Mouse (Mus musculus) frontal cortex, postnatal 14 days (tissue): ENCODE results near the gene Vav2.
A peak's percentile ranks its signal among the peaks of the same experiment; 100 is the strongest.

Experiments used
- DNase-seq, 2 experiments: peaks; one replicate each; pipeline ENCODE4 v3.0.0; 2022; ENCODE audit warnings: low spot score in 2 of 2

The Vav2 gene

DNA sequence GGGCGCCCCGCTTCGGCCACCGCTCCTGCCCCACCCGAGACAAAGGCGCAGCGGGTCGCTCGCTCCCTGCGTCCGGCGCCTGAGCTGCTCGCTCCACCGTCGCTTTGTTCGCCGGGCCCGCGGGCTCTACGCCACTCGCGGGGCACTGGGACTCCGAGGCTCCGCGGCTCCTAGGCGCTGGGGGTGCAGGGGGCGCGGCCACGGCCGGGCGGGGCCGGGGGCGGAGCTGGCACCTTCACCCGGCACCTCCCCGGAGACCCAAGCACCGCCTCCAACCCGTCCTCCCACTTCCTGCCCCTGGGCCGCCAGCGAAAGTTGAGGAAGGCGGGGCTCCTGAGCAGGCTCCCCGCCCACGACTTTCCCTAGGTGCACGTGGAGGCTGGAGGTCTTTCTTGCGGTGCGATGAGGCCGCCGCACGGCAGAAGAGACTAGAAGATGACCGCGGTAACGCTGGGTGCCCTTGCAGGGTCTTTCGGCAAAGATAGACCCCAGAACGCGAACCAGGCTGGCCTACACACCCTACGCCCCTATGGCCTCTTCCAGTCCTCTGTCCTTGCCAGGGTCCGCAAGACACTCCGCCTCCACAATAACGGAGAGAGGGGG, at the start of gene Vav2:
TSS of gene Vav2 (minus strand) at position 179 of the 603 bp plus-strand sequence.
- peak; percentile 69 to 75 for DNase-seq

DNA sequence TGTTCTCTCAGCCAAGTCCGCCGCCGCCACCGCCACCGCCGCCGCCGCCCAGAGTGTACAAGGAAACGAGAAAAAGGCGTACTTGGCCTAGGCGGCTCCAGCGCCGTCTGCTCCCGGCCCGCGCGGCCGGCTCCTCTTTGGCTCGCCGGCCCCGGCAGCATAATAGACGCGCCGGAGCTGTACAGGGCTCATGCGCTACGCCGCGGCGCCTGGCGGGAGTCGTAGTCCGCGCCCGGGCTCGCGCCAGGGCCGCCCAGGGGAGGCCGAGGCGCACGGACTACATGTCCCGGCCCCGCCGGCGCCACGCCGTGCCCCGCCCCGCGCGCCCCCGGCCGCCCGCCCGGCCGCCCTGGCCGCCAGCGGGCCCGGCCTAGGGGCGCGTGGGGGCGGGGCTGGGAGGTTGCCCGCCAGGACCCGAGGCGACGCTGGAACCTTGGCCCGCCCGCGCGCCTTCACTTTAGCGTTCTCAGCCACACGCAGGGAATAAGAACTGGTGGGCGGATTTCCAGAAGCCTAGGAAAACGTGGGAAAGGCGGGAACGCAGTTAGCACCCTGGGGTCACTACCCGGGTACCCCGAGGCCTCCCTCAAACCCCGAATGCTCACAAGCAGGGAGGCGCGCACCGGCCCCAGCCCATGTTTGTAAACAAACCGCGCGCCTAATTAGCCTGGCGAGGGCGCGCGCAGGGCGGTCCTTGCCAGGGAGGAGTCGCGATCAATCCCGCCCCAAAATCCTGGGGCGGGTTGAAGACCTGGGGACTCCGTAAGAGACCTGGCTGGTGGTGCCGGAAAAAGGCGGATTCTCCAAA, 48.9 kb upstream of the Vav2 start:
- peak; percentile 84 to 86 for DNase-seq

DNA sequence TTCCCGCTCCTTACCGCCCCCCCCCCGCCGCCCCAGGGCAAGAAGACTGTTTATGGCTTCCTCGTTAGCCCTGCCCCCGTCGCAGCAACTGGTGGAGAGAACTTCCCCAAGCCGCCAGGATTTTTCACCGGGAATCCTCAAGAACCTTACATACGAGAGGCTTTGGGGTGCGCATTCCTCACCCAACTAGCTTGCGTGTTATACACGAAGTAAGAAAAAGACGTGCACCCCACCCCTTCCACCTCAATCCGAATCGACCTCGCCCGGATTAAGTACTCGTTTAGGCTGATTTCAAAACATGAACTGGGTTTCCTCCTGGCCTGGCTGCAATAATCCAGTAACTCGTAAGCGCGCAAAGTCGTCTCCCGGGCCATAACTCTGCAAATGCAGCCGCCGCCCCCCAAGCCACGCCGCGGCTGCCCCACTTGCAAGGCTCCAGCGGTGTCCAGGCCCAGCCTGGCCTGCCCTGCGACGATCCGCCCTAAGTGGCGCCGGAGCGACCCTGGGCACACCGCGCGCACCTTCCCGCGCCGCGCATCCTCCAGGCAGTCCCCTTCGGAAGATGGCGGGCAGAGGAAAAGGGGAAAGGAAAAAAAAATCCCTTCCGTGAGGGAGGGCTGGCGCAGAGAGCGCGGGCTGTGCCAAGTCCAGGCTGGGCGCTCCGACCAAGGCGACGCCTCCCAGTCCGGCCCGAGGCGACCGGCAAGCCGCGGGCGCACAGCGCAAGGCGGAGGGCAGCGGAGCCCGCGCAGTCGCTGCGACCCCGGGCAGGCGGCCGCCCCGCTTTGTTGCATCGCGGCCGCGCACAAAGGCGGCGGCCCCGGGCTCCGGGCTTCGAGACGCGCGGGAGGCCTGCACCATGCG, 48.0 kb upstream of the Vav2 start:
- DNase-seq = peak in 1 of 2 experiments; percentile 24

DNA sequence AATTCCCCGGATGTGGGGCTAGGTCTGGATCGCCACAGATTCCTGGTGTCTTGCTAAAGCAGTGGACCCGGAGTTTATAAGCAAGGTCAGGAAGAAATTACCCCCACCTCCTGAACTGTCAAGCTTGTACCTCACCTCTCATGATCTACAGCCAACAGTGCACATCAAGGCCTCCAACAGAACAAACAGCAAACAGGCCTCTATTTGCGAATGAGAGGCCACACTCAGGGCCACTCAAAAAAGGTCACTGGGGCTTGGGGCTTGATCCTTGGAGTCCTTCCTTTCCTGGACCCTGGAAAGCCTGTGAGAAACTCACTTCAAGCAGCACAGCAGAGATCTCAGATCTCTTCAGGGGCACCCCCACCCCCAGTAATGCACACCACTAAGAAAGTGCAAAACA, 47.1 kb upstream of the Vav2 start:
- no peak for DNase-seq

DNA sequence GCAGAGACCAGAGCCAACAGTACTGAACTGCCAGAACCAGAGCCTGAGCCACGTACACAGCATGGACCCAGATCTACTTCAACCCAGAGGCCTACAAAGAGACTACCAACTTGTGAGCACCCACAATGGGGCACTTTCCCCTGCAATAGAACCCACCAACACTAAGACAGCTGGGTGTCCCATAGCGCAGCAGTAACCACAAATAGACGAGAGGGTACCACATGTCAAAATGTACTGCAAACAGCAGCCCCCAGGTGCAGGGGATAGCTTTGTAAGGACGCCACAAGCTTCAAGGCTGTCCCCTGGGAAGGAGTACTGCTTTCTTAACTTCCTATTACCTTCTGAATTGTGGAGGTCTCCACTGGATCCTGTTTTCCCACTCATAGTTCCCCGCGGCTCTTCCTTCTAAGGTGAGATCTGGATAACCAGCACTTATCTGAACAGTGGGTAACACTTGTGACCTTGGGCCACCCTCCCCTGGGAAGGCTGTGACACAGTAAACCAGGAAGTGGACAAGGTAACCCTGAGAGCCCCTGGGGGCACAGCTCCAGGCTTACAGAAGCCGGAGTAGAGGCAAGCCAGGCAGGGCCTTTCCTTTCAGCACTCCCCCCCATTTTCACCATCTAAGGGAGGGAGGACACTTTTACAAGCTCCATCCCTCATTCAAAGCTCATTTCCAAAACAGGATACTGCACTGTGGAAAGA, 46.4 kb upstream of the Vav2 start:
- DNase-seq = no peak

DNA sequence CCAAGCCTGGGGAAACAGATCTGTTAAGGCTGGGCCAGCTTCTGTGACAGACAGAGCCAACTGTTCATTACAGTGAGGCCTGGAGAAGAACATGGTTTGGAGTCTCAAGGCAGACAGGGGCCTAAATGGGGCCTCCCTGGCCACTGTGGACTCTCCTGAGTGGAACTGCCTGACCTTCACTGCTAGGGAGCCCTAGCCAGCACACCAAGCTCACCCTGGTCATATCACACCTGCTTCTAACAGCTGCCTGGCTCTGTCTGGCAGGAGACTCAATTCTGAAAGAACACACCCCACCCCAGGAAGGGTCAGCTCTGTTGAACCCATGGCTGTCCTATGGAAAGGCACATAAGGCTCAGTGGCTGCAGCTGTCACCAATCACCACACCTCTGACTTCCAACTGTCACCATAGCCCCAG, 44.3 kb upstream of the Vav2 start:
- DNase-seq = no peak

DNA sequence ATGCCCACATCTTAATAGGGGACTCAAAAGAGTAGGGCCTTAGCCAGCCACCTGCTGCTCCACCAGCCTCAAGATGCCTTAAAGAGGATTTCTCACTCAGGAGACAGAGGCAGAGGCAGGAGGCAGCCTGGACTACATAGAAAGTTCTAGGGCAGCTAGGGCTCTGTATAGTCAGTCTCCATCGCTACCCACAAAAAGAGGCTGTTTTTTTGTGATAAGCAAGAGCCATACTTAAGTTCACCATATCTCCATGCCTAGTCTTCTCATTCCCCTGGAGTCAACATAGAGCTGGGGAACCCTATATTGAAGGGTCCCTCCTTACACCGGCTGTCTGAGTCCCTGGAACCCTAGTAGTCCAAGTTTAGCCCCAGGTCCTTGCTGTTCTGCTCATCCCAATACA, 43.7 kb upstream of the Vav2 start:
- DNase-seq = no peak

DNA sequence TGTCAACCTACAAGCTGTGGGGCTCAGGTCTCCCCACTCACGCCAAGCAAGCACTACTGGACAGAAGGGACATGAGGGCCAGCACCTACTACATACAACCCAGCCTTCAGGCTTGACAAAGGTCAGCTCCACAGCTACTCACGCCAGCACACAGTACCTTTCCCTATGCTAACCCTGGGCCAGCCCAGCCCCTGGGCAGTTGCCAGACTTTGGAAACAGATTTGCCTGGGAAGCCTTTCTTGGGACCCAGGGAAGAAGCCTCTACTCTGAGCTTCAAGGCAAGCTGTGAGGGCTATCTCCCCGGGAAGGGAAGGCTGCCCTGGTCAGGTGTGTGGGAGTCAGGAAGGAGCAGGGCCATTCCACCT, 43.1 kb upstream of the Vav2 start:
- no peak for DNase-seq

DNA sequence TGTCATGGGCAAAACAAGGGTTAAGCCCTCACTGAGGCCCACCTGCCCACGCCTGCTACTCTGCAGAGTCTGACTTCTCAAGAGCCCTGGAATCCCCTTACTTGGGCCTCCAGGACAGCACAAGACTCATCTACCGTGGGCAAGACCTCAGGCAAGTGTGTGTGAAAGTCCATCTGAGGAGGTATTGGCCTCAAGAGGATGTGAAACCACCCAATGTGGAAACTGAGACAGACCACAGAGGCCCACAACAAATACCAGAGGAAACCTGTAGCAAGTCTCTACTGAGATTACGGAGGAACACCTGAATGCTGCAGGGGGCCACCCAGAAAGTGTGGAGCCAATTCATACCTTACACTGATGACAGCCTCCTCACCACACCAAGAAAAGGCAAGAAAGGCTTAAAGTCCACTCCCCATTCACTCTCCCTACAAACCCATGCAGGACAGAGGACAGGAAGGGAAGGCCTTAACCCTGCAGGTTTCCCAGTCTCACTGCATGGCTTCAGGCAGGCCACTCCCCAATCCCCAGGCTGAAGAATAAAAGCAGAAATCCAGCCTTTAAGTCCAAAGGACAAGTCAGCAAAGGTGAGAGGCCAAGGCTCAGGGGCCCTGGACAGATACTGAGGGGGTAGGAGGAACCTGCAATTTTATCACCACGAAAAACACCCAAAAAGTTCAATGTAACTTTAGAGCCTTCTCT, 42.6 kb upstream of the Vav2 start:
- no peak for DNase-seq

DNA sequence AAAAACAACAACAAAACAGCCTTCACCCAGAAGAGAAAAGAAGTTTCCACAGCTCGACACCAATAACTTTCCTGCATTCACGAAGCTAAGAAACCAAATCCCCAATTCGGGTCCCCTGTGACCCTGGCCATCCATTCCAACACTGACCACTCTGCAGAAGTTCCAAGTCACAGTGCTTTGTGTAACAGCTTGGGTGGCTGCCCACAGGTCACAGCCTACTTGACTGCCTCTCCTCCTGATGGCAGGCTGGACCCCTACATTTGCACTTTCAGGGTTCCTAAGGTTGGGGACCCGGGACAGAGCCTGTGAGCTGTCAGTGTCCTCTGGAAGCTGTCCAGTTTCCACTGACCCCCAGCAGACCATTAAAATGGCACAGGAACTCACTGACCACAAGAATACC, 36.1 kb upstream of the Vav2 start:
- DNase-seq = no peak

DNA sequence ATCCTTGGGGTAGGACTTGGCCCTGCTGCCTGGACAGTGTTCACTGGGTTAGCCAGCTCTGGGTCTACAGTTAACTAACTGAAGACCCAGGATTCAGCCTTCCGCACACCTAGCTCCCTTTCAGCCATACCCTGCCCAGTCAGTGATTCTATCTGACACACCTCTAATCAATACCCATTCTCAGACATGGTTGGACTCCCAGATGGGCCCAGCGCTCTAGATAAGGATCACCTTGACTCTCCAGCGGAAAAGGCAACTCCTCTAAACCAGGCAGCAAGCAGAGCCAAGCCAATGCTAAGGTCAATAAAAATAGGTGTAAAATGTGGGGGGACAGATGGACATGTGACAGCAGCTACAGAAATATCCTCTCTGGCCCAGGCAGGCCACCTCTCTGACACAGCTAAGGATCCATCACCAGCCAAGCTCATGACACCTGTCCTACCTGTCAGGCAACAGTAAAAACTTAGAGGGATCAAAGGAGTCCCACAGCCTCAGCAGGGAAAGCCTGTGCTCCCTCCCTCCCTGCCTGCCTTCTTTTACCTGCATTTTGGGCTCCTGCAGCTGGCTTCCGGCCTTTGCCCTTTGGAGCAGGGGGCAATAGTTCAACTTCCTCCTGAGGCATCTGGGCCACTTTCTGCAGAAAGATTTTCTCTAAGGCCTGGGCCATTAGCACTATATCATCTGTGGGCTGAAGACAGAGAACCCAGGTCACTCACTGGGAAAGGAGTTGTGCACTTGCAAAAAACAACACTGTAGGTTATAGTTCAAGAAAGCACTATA, 35.2 kb upstream of the Vav2 start:
- no peak for DNase-seq

DNA sequence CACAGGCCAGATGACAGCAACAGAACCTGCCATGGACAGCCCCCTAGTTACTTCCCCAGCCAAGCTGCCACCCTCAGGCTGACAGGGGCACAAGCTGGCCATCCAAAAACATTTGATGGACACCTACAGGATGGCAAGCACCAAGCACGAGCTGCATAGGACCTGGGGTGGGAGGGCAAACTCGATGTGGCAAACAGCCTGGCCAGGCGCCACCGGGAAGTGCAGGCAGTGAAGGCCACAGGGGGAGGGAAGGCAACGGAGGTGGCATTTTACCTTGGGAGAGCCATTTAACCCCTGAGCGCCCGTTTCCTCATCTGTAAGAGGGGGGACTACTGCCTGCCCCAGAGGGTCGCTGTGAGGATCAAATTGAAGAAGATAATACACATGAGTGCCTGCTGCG, 33.8 kb upstream of the Vav2 start:
- DNase-seq = no peak

DNA sequence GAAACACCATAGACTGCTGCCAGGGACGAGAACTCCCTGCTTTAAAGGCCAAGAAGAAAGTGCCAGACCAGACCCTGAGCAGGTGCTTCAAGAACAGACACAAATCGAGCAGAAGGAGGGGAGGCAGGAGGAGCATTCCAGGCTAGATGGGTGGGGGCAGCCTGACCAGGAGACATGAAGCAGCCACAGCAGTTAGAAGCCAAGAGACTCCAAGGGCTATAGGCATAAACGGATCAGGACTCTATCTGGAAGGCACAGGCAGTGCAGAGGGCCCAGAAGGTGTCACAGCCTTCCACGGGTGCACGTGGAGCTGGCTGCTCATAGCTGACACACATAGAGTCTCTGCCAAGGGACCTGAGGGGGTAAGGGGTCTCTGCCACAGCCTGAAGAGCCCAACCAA, 33.3 kb upstream of the Vav2 start:
- DNase-seq = no peak

DNA sequence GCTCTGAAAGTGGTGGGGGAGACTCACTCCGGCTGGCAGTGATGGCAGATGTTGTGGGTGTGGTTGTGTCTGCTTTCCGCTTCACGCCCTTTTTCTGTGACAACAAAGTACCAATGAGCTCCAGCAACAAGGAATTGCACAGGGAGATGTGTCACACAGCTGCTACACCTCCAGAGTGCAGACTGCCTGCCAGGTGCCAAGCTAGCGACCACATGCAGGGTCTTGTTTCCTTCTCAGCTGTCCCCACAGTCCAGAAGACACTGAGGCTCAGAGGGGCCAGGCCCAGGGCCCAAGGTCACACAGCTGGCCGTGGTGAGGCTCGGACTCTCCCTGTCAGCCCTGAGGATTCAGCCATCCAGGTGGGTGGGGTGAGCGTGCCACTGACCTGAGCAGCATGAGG, 32.9 kb upstream of the Vav2 start:
- no peak for DNase-seq

DNA sequence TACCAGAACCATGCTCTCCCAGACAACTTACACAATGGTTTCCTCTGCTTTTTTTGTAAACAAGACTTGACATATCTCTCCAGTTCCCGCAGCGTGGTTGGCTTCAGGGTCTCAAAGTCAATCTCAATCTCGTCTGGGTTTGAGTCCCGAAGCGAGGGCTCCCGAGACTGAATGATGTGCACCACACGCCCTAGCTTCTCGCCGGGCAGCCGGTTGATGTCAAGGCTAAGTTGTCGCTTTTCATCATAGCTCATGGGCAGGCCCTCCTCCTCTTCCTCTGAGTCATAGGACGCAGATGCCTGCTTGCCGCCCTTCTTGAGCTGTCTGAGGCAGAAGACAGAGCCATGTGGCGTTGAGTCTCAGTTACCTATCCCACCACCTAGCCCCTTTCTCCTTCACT, 23.4 kb upstream of the Vav2 start:
- no peak for DNase-seq

DNA sequence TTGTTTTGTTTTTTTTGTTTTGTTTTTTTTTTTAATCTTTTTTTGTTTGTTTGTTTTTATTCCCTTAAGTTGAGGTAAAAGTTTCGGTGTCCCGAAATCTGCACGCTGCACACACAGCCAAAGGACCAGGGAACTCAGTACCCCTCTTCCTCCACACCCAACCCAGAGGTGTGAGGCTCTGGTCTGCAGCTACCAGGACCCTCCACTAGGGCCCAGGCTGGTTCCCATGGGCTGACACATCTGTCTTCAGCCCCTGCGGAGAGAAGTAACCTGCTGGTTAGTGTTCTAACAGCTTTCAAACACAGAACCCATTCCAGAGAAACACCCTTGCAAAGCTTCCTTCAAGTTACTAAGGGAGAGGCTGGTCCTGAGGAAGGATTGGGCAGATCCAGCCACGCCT, 20.9 kb upstream of the Vav2 start:
- DNase-seq = no peak

DNA sequence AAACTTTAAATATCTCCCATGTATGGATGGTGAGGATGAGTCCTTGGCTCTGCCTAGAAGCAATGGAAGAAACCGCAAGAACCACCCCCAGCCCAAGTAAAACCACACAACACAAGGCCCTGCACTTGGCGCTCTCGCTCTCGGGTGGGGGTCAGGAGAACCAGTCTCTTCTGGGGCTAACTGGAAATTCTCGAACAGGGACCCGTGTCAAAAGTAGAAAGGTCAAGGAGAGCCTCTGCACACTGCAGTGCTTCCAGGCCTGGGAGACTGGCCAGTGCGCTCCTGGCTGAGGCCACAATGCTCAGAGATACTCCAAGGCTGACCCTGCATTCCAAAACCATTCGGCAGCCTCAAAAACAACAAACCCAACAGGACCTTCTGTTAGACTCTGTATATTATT, 20.0 kb upstream of the Vav2 start:
- no peak for DNase-seq

DNA sequence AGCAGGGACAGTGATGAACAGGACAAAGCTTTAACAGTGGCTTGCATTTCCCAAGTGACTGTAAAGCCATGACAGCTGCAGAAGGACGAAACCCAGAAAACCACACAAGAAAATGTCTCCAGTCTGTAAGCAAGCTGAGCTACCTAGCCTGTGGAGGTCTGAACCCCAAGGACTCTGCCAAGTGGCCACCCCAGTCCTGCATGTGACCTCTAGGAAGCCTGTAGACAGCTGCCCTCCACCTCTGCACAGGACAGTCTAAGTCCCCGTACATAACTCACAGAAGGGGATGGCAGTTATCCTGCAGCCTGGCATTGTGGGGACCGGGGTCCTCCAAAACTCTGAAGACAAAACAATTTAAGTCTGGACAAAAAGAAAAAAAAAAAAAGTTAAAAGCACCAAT, 19.1 kb upstream of the Vav2 start:
- DNase-seq = no peak

DNA sequence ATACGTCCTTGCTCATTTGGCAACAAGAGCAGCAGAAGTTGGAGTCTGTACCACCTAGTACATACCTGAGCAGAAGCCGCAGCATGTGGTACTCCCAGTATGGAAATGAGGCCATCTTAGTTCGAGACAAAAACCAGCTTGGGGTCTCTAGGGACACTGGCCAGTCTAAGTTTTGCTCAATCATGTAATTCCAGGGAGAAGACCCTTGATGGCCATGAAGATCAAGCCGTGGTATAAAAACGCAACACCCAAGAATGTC, 16.5 kb upstream of the Vav2 start:
- no peak for DNase-seq

DNA sequence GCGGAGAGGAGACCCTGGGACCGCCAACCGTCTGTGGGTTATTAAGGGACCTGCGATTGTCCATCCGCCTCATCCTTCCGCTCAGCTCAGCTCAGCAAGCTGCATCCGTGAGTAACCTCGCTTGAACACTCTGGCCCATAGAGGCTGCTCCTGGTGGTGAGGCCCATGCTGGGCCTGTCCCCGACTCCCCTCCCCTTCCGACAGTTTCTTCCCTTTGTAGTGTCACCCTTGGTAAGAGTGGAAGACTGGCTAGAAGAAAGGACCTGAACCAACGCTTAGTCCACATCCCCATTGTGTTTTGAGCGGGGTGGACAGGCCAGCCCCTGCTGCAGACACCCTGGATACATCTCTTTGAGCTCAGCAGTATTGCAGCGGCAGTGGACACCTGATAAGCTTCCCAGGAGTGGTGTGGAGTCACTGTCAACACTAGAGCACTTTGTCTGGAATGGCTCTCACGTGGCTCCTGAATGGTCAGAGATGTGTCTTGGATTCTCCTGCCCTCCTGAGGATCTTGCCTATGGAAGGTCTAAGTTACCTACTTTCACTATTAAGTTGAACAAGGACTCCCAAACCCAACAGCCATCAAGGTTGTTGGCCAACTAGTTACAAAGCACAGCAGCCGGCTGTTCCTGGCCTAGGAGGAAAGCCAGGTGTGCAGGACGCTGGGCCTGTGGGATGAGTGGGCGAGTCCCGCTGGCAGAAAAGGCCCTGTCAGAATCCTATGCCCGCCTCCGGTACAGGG, 16.0 kb upstream of the Vav2 start:
- DNase-seq = no peak
